Mouse (Mus musculus) adrenal gland, adult (tissue): Measurements from ENCODE around the gene Pxdc1.

ENCODE experiments used
- DNase-seq, 2 experiments: peaks; one replicate each; pipeline ENCODE4 v3.0.0; 2022 to 2023; ENCODE audit warnings: low spot score in 1 of 2; ENCODE audit not compliant: inconsistent age in 2 of 2

The Pxdc1 gene

GRCm38 (mm10) chr13:34602757-34603156 is 50.5 kb downstream of the Pxdc1 start:
- DNase-seq = no peak

GRCm38 (mm10) chr13:34596797-34597196 is 56.5 kb downstream of the Pxdc1 start:
- DNase-seq = no peak
